Comparison of ENCODE assay signal across 28 mouse cellular contexts in genomic region chr1:136974040-136974439, GRCm38 (mm10). TPM values are rescaled to one million over a fixed set of nuclear protein-coding genes. Genes with fewer than 3 reads are reported as not detected.
"Had no signal": no experiment of that assay in that cellular context is flagged by ENCODE, and none has a peak within 500 bp of the region (broad histone marks: within the 10 kb centered on the region; RNA-seq: fewer than 3 reads in every experiment).

No protein-coding gene starts in this region.

- H3K27me3 ChIP-seq: heart, embryonic 12.5 days; hindbrain, embryonic 12.5 days; intestine, embryonic 15.5 days; limb, embryonic 13.5 days; limb, embryonic 15.5 days; liver, embryonic 12.5 days had no signal

- ATAC-seq: hindbrain, embryonic 16.5 days; inflammation-experienced regulatory T-cells, adult 6 months; intestine, embryonic 15.5 days; intestine, postnatal 0 days; liver, embryonic 12.5 days had no signal

- H3K4me3 ChIP-seq: heart, embryonic 10.5 days; heart, embryonic 12.5 days; hindbrain, embryonic 10.5 days; hindbrain, embryonic 12.5 days; intestine, embryonic 15.5 days; layer of hippocampus, adult 2 months; limb, embryonic 13.5 days; limb, embryonic 15.5 days; liver, embryonic 12.5 days had no signal

- H3K27ac ChIP-seq: heart, embryonic 10.5 days; hindbrain, embryonic 10.5 days; hindbrain, embryonic 12.5 days; hindbrain, embryonic 14.5 days; intestine, embryonic 15.5 days; layer of hippocampus, adult 2 months; limb, embryonic 13.5 days; limb, embryonic 15.5 days; liver, embryonic 12.5 days; liver, embryonic 14.5 days had no signal

- DNase-seq: gastrocnemius, postnatal 14 days; gastrocnemius, postnatal 36 days; heart, adult 18-20 months; heart, postnatal 10 days; heart, postnatal 4 days; kidney, adult 18-20 months; kidney, adult 8-10 months; kidney, postnatal 10 days; kidney, postnatal 25 days; kidney, postnatal 4 days; layer of hippocampus, postnatal 36 days; left cerebral cortex, postnatal 4 days had no signal

- H3K9me3 ChIP-seq: heart, embryonic 10.5 days; heart, embryonic 12.5 days; hindbrain, embryonic 10.5 days; hindbrain, embryonic 12.5 days; intestine, embryonic 15.5 days; limb, embryonic 13.5 days; limb, embryonic 15.5 days; liver, embryonic 12.5 days had no signal

- H3K36me3 ChIP-seq: heart, embryonic 10.5 days; heart, embryonic 12.5 days; hindbrain, embryonic 10.5 days; hindbrain, embryonic 12.5 days; intestine, embryonic 15.5 days; limb, embryonic 13.5 days; limb, embryonic 15.5 days; liver, embryonic 12.5 days had no signal

- H3K4me1 ChIP-seq: heart, embryonic 10.5 days; heart, embryonic 12.5 days; hindbrain, embryonic 10.5 days; hindbrain, embryonic 12.5 days; intestine, embryonic 15.5 days; limb, embryonic 13.5 days; limb, embryonic 15.5 days; liver, embryonic 12.5 days had no signal

RNA-seq across cellular contexts. Expression of gene Nr5a2, which starts 13.8 kb away (rescaled TPM):
- total RNA-seq: layer of hippocampus, adult 2 months; layer of hippocampus, postnatal 10 days; layer of hippocampus, postnatal 36 days; left cerebral cortex, postnatal 25 days had no signal
- polyA plus RNA-seq: inflammation-experienced regulatory T-cells, adult 6 months had no signal
